Mouse (Mus musculus): ENCODE measurements around the gene Thap4.
"Not testable (repeated sequence)": the region's sequence is repeated elsewhere in the genome, so short reads cannot be mapped to it uniquely, and the experiment has no call there.

GRCm38 (mm10) chr1:93658559-93658958 lies 96.1 kb downstream of the Thap4 start, which contains the start of gene Stk25:
- not testable (repeated sequence) for TF ChIP-seq CTCF, EP300 (IDR thresholded peaks at IDR 0.05; ENCODE audit: low read depth)
